Mouse (Mus musculus): ENCODE data around the gene Sec24c. TPM values are rescaled to one million over a fixed set of nuclear protein-coding genes. Genes with fewer than 3 reads are reported as not detected.
A peak's percentile ranks its signal among the peaks of the same experiment; 100 is the strongest.
"Not testable (repeated sequence)": the region's sequence is repeated elsewhere in the genome, so short reads cannot be mapped to it uniquely, and the experiment has no call there.

Gene Sec24c
- 40.1 and 40.5 TPM in 2 replicates for total RNA-seq (2015)
- total RNA-seq (2017), result 88.7 and 97.9 TPM in 2 replicates

DNA sequence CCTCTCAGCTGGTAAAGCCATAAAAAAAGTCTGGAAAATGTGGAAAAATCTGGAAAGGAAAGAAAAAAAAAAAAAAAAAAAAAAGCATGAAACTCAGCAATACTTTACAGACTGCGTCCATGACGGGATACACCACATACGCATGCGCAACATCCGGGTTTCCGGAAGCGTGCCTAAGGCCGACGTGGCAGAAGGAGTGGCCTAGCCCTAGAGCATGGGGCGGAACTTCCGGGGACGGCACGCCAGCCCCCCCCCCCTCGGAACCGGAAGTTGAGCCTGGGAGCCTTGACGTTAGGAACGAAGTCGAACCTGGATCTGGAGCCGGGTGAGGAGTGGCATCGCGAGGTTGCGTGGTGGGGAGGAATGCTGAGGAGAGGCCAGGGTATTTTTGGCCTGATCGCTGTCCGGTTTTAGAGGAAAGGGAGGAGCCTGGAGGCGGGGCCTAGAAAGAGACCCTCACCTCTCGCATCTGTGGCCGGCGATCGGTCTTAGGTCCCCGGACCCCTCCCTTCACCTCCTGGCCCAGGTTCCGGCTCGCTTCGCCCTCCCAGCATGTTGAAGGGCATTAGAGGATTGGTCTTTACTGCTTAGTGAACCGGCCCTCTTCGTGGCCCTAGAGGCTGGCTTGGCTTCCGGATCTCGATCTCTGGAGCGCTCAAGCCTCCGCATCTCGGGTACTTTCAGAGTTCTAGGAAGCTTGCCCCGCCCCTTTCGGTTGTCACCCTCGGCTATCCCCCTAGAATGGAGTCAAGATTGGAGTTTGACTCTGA, at the start of gene Sec24c:
Gene Sec24c, plus strand, starts transcription at position 245 of the 770 bp plus-strand sequence.
- peak; percentile 93 for ATAC-seq (replicated peaks; ENCODE audit: poor library complexity)

DNA sequence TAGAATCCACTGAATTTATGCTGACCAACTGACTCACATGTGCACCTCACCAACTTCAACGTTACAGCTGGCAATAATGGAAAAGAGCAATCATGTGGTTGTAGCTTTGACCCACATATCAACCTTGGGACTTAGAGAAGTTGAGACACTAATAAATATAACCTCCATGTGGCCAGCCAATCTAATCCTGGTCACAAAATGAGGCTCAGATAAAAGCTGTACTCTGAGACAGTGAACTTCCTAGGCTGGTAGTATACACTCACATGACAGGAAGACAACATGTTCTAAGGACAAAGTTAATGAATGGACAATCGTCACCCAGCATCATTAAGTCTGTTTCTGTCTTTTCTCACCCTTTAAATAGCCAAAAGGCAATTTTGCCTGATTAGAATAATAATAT, 47.7 kb upstream of the Sec24c start:
- ATAC-seq (replicated peaks; ENCODE audit: poor library complexity), result no peak

DNA sequence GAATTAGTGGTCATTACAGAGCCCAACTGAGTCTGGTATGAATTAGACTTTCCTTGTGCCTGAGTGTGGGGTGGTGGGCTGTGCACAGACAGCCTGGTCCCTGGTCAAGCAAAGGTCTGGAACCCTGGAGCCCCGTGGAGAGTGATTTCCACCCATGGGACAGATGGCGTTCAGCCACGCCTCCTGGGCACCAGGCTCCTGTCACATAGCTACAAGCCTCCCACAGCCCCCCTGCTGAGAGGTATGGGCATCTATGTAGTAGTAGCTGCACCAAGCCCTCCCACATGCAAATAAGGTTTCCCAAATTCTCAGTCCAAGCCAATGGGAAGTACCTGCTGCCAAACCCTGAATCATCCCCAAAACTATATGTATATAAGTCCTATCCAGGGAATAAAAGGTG, 47.1 kb upstream of the Sec24c start:
- ATAC-seq (replicated peaks; ENCODE audit: poor library complexity), result no peak

DNA sequence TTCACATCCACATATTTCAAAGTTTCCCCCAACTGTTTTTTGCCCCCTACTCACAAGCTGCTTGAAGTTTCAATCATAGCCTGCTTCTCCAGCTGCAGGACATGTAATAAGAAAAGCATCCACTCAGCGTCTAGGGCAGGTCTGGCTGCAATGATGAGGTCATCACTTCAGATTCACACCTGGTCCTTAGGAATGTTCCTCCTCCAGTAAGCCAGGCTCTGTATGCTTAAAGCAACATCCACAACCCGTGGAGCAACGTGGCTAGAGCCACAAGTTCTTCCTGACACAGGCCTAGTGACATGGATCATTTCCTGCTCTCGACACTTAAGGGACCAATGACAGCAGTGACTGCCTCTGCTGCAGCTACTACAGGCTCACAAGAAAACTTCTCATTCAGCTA, 42.9 kb upstream of the Sec24c start:
- no peak for ATAC-seq (replicated peaks; ENCODE audit: poor library complexity)

DNA sequence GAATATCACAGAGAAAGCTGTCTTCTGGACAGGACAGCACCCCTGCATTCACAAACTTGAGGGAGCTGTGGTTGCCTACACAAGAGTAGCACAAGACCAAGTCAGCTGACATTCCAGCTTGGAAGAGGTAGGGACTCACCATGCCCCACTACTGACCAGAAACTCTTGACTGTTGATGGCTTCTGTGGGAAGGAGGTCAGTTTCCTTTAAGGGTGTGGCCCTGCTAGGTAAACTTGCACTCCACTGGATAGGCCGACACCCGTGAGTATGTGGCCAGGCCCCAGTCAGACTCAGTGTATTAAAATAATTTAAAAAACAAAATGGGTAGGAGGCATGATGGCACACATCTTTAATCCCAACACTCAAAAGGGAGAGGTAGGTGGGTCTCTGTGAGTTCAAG, 38.6 kb upstream of the Sec24c start:
- ATAC-seq (replicated peaks; ENCODE audit: poor library complexity), result no peak

DNA sequence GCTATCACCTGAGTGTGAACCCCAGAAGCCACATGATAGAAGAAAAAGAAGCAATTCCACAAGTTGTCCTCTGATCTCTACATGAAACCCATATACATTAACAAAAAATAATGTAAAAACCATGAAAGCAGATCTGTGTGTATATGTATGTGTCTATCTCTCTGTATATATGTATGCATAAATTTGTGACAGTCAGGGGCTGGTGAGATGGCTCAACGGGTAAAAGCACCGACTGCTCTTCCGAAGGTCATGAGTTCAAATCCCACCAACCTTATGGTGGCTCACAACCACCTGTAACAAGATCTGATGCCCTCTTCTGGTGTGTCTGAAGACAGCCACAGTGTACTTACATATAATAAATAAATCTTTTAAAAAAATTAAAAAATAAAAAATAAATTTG, 37.1 kb upstream of the Sec24c start:
- not testable (repeated sequence) for ATAC-seq (replicated peaks; ENCODE audit: poor library complexity)

DNA sequence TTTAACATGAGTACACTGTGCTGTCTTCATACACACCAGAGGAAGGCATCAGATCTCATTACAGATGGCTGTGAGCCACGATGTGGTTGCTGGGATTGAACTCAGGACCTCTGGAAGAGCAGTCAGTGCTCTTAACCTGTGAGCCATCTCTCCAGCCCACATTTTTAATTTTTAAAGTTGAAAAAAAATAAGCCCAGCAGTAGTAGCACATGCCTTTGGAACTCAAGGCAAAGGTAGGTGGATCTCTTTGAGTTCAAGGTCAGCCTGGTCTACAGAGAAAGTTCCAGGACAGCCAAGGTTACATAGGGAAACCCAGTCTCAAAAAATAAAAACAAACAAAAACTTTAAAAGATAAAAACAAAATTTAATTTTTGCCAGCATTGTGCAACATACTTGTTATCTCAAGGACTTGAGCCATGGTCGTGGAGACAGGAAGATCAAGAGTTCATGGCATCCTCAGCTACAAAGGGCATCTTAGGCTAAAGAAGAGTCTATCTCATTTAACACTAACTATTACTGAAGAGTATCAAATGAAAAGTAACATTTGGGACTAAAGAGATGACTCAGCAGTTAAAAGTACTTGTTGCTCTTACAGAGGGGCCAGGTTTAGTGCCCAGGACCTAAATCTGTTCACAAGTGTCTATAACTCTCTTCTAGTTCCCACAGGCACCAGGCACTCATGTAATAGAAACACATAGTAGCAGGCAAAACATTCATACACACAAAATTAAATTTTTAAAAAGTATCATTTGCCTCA, 36.1 kb upstream of the Sec24c start:
- ATAC-seq (replicated peaks; ENCODE audit: poor library complexity), result no peak

DNA sequence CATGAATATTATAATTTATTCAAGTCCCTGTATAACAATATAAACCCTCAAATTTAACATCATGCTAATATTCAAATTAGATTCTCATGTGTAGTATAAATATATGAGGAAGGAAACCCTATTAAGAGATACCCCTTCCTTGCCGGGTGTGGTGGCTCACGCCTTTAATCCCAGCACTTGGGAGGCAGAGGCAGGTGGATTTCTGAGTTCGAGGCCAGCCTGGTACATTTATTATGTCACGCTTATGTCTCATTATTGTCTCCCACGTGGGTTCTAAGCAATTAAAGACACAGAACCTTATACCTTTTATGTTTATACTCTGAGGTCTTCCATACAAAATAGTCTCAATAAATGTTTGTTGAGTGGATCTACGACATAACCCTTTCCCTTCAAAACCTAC, 35.4 kb upstream of the Sec24c start:
- ATAC-seq (replicated peaks; ENCODE audit: poor library complexity), result no peak

DNA sequence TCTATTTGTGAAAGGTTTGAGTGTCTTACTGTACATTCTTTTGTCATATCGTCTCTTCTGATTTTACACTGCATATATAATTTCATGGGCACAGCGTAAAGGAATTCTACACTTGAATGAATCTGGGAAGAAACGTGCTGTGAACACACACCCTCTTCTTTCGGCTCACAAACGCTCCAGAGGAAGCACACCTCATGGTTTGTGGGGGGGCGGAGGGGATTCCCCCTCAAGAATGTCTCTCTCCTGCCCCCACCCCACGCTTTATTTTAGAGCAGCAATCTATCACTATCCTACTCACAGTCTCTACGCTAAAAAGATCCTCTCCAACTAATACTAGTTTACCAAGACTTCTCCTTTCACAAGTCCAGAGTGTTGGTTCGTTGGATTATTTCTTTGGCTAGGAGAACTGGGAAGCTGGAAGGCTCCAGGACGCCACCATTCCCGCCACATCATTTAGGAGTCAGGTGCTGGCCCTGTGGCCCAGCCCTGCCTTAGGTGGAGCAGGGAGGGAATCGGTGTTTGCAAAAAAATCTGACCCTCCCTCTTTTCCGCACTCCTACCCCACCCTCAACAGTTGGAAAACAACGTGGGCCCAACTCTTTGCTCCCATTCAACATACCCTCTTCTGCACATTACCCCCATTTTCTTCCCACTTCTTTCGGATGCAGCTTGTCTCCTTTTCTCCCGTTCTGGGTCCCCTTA, 34.0 kb upstream of the Sec24c start:
- ATAC-seq (replicated peaks; ENCODE audit: poor library complexity), result peak; percentile 1; the same call in 1 of the 2 replicates

DNA sequence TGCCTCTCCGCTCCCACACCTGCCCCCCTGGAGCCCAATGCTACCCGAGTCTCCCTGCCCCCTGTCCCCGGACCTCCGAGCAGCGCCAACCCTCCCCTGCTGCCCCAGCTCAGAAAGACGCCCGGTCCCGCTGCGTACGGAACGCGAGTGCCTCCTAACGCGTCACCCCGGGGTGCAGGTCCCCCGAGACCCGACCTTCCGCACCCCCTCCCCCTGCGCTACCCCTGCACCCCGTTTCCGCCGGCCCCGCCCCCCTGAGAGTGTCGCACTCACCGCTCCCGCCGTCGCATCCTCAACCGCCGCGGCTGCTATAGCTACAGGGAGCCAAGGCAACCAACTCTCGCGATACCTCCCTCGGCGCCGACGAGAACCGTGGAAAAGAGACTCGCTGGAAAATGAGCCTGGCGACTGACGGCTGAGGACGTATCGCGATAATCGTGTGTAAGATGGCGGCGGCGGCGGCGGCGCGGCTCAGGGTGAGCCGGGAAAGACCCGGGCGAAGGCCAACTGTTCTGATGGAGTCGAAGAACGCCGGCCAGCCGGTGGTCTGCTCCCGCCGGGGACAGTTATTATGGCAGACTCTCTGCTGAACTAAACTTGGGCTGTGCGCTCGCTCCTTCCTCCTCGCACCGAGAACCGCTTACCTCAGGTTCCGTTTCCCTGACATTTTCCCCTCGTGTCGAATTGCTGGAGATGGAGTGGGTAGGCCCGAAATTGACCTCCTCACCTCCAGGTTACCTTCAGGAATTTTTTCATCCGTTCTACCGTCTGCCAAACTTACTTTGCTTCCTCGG, 33.3 kb upstream of the Sec24c start, which contains the start of gene Usp54:
Gene Usp54, minus strand, starts transcription at position 420 of the 794 bp plus-strand sequence.
- ATAC-seq (replicated peaks; ENCODE audit: poor library complexity), result peak; percentile 98

DNA sequence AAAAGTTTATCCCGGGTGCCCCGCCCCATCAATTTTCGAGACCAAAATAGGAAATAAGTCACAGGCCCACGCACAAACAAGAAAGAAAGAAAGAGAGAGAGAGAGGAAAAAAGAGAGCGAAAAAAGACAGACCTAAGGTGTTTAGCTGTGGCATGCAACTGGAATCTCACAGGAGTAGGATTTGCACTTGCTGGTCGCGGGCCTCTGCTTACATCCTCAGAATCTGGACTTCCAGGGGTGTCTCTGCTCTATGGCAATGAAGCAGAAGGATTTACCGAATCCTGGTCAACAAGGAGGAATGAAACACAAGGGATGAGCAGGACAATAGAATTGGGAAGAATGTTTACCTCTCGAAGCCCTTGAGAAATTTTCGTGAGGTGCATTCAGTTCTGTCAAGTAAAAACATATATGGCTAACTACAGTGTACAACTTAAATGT, 32.7 kb upstream of the Sec24c start:
- no peak for ATAC-seq (replicated peaks; ENCODE audit: poor library complexity)

DNA sequence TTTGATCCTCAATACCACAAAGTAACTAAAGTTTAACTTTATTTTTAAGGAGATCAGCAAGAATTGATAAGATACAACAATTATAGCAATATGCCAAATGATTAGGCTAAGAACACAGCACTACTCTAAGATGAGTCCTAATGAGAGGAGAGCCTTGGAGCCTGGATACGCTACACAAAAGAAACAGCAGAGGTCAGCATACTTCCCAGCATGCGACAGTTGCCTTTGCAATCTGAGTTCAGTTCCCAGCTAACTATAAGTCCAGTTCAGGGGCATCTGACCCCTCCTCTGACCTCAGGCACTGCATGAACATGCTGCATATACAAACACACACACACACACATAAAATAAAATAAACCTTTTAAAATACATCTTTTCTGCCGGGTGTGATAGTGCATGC, 28.6 kb upstream of the Sec24c start:
- ATAC-seq (replicated peaks; ENCODE audit: poor library complexity), result no peak

DNA sequence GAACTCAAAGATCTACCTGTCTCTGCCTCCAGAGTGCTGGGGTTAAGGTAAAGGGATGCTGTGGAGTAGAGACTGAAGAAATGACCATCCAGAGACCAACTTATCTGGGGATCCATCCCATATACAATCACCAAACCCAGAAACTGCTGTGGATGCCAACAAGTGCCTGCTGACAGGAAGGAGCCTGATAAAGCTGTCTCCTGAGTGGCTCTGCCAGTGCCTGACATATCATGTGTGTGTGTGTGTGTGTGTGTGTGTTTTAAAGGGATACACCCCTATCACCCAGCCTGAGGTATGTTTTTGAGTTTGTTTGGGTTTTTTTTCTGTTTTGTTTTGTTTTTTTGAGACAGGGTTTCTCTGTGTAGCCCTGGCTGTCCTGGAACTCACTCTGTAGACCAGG, 27.7 kb upstream of the Sec24c start:
- peak; percentile 93 for ATAC-seq (replicated peaks; ENCODE audit: poor library complexity)

DNA sequence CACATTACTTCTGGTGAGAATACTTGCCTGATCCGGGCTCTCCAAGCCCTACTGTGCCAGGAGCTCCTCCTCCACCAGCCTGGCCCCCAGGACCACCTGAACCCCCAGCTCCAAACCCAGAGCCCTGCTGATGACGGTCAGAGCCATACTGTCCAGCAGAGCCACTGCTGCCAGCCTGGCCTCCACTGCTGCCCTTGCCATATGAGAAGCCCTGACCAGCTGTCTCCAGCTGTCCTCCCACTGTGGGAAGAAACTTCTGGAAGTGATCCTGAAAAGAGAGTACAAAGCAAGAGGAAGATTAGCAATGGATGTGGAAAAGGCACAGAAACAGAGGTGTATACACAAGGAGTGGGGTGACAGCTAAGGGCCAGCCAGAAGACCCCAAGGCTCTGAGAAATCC, 23.1 kb upstream of the Sec24c start:
- ATAC-seq (replicated peaks; ENCODE audit: poor library complexity), result no peak

DNA sequence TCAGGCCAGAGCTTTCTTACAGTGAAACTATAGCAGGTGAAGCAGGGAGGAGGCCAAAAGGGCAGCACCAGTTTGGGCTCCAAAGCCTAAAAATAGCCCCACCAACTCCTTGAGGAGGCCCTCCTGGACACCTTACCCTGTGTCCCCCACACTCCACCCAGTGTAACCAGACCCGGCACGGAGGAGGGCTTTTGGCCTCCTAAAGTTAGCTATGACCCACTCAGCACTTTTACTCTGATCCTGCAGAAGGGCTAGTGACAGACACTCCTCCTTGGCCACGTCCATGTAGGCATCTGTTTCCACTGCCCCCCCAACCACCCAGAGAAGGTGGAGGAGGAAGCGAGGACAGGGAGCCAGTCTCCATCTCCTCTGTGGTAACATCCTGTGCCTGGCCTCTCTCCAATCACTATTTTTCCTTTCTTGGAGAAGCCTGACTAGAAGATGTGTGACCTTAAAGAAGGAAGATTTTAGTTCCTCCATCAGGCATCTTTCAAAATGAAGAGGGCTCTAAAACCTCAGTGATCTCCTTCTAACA, 22.3 kb upstream of the Sec24c start:
- ATAC-seq (replicated peaks; ENCODE audit: poor library complexity), result 0 out of 2 replicates have a peak, but pooled peaks have one; percentile 29

DNA sequence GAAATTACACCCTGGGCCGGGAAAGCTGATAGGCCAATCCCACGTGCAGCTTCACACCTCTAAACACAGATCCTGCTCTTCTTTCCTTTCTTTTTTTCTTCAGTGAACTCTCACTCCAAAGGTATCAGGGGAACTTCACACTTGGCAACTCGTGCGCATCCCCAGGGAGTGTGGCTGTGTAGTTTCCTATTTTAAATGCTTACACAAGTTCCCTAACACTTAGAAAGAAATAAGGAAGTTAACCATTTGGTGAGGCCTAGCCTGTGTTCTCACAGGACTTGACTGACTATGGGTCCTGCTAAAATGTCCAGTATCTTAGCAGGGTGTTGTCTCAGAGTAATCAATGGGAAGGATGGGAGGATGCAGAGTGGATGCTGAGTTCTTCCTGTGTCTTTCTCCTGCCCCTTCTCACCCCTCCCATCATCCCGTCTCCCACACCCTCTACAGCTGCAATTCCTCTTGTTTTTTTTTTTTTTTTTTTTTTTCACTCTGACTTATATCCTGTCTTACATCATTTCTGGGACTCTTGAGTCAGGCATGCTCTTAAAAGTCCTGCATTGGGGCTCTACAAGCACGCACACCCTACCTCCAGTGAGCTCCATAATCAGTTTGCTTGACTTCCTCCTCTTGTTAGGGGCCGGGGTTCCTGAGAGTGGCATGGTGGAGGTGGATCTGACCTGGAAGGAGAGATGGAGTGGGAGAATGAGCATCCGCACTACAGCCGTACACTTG, 19.3 kb upstream of the Sec24c start:
- ATAC-seq (replicated peaks; ENCODE audit: poor library complexity), result peak; percentile 73

DNA sequence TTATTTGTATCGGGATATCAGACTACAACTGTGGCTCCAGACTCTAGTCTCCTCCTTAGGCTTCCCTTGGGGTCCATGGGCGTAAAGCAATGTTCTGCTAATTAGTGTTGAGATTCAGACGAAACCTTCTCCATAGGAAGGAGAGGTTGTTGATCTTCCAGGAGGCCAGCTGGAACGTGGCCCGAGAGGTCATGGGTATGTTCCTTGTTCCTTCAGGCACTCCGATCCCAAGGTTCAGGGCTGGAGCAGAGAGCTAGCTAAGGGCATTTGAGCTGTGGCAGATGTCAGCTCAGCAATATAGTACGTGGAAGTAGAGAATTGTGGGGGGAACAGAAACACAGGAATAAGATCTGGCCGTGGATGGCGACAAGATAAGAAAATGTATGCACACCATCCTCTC, 18.4 kb upstream of the Sec24c start:
- ATAC-seq (replicated peaks; ENCODE audit: poor library complexity), result no peak

DNA sequence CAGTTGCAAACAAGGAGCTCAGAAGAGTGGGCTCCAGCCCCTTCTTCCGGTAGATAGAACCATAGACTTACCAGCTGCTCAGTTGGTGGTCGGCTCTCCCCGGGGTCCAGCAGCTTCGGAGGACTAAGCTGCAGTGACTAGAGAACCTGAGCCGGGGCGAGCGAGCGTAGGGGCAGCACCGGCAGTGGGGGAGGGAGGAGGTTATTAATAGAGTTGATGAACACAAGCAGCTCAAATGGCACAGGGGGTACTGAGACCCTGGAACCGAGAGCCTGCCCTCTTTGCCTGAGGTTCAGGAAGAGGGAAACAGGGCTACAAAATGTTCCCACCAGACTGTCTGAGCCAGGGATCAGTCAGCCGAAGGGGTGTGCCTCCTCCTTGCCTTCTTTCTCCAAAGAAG, 17.7 kb upstream of the Sec24c start, which contains the start of gene Myoz1:
Gene Myoz1, minus strand, starts transcription at position 180 of the 400 bp plus-strand sequence.
- no peak for ATAC-seq (replicated peaks; ENCODE audit: poor library complexity)

DNA sequence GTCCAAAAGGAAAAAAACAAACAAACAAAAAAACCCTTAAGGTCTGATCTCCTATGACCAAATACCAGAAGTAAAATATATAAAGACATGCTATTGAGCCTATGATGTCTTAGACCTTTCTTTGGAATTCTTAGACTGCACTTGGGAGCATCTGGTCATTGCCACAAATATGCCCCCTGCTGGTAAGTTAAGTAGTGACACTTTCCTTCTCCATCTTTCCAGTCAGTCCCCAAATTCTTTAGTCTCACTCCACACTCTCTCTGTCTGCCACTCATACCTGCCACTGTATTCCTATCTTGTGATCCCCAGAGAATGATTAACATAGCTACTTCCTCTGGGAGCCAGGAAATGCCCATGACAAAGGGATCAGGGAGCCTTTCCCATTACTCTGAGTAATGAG, 15.8 kb upstream of the Sec24c start:
- peak; percentile 41; the same call in 1 of the 2 replicates for ATAC-seq (replicated peaks; ENCODE audit: poor library complexity)

DNA sequence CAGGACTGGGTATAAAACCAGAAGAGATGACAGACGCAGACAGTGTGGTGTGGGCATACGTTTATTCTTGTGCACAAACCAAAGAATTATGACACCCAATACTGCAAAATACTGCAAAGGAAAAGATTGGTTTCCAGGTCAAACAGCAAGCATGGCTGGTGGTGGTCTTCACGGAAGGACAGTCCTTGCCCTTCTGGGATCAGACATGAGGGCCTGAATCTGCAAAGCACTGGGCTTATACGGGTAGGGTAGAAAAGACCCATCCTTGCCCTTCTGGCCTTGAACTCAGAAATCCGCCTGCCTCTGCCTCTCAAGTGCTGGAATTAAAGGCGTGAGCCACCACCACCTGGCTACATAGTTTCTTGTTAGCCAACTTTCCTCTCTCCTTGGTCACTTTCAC, 15.2 kb upstream of the Sec24c start:
- ATAC-seq (replicated peaks; ENCODE audit: poor library complexity), result no peak

Data from megakaryocyte progenitor cell, adult 5-6 weeks (primary cell).